Mouse (Mus musculus): Measurements from ENCODE around the gene Snrpd3. TPM values are rescaled to one million over a fixed set of nuclear protein-coding genes. Genes with fewer than 3 reads are reported as not detected.
"Not testable (repeated sequence)": the region's sequence is repeated elsewhere in the genome, so short reads cannot be mapped to it uniquely, and the experiment has no call there.

Gene Snrpd3
- total RNA-seq (2014; rRNA removed) (26.6 and 29.1 TPM in 2 replicates), polyA plus RNA-seq (2012; rRNA removed) (12.5 and 21.0 TPM in 2 replicates)

DNA sequence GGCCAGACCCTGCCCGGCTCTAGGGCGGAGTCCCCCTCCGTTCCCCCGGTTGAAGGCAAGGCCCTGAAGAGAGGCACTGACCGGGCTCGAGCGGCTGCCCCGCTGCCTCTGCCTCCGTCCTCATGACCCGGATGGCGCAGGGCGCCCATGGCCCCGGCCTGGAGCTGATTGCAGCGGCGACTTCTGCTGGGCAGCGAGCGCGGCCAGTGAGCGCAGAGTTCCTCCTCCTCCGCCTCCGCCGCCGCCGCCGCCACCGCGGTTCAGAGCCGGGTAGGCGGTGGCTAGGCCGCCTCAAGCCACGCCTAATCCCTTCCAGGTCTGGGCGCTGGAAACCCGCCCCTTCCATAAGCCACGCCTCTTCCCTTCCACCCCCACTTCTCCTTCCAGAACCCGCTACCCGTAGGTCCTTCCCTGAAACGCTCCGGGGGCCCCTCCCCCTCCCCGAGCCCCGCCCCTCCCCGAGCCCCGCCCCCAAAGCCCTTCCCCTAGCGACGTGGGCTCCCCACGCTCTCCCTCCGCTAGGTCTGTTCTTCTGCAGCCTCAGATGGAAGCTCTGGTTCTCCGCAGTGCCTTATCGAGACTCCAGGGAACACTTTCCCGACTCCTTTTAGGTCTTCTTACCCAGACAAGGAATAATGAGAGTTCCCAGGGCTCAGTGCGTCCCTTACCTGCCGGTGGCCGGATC is at the start of gene Snrpd3:
Gene Snrpd3 (plus strand): TSS at position 479 of the 685 bp plus-strand sequence.
- Histone ChIP-seq H3K9ac (ENCODE audit: low read depth, low read length) (peak within 1 kb of the TSS; percentile 99), H3K79me2 (ENCODE audit: control insufficient read depth, insufficient read depth, low read length) (peaks cover 41% of the 10 kb centered on the region; the same call in 1 of the 2 replicates), H3K27me3 (ENCODE audit: control insufficient read depth, insufficient read depth, low read length) (no peaks in the 10 kb centered on the region), H3K4me3 (ENCODE audit: insufficient read depth, low read depth, low read length) (peak within 1 kb of the TSS; percentile 92), H3K27ac (replicated peaks; ENCODE audit: insufficient read depth, low read depth, low read length) (peak within 1 kb of the TSS; percentile 100), H3K36me3 (ENCODE audit: control insufficient read depth, insufficient read depth, low read length) (peaks cover 10% of the 10 kb centered on the region), H3K4me1 (ENCODE audit: control insufficient read depth, insufficient read depth, low read length) (peaks cover 37% of the 10 kb centered on the region)
- TF ChIP-seq POLR2A (IDR thresholded peaks at IDR 0.05; ENCODE audit: extremely low read depth, insufficient read depth, low read length) (peak; percentile 95), CTCF (IDR thresholded peaks at IDR 0.05; ENCODE audit: low read depth, low read length) (no peak)
- WGBS: 1% methylated on average over 43 of the region's 52 CpGs
- DNase-seq (ENCODE audit: extremely low read depth, low read depth, low spot score): peak; percentile 93

DNA sequence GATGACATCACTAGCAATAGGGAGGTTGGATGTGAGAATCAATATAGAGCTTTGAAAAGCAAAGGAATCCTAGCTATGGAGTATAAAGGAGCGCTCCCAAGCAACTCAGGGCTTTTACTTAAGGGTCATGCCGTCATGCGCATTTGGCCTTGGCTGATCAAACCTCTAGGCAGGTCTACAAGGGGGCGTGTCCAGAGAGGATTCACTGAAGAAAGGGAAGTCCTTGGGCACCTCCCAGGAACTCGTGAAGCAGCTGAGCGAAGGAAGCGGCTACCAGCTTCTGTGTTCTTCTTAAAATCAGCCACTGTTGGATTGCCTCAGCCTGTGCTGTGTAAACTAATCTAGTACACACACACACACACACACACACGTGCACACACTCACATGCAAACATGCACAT is 43.9 kb upstream of the Snrpd3 start:
- no peak overlapping the region for H3K27ac ChIP-seq (replicated peaks; ENCODE audit: insufficient read depth, low read depth, low read length)
- H3K27me3 ChIP-seq (ENCODE audit: control insufficient read depth, insufficient read depth, low read length): no peaks in the 10 kb centered on the region
- no peak for DNase-seq (ENCODE audit: extremely low read depth, low read depth, low spot score)
- WGBS: 89% methylated on average over 8 of the region's 8 CpGs
- H3K4me1 ChIP-seq (ENCODE audit: control insufficient read depth, insufficient read depth, low read length): peaks cover 9% of the 10 kb centered on the region; the same call in 1 of the 2 replicates
- H3K9ac ChIP-seq (ENCODE audit: low read depth, low read length): no peak overlapping the region
- no peak overlapping the region for H3K4me3 ChIP-seq (ENCODE audit: insufficient read depth, low read depth, low read length)
- H3K36me3 ChIP-seq (ENCODE audit: control insufficient read depth, insufficient read depth, low read length): no peaks in the 10 kb centered on the region
- TF ChIP-seq CTCF (IDR thresholded peaks at IDR 0.05; ENCODE audit: low read depth, low read length): no peak
- no peaks in the 10 kb centered on the region for H3K79me2 ChIP-seq (ENCODE audit: control insufficient read depth, insufficient read depth, low read length)

DNA sequence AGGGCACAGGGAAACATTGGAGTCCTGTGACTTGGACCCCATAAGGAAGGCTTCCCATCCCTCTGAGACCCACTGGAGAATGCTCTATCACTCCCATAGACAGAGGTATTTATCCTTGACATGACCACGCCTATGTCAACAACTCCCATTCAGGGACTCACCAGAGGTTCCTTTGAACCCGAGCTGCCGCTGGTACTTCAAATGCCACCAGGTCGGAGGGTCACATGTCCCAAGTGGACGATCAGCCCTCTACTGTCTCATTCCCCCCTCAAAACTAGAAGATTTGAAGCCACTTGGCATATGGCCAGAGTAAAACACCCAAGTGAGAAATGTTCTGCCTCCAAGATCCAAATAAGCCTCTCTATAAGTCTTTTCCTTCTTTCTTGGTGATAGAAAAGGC is 42.8 kb upstream of the Snrpd3 start:
- Histone ChIP-seq H3K27ac (replicated peaks; ENCODE audit: insufficient read depth, low read depth, low read length) (0 out of 2 replicates have a peak overlapping the region, but pooled peaks have one; percentile 29), H3K4me3 (ENCODE audit: insufficient read depth, low read depth, low read length) (no peak overlapping the region), H3K79me2 (ENCODE audit: control insufficient read depth, insufficient read depth, low read length) (no peaks in the 10 kb centered on the region), H3K27me3 (ENCODE audit: control insufficient read depth, insufficient read depth, low read length) (no peaks in the 10 kb centered on the region), H3K9ac (ENCODE audit: low read depth, low read length) (no peak overlapping the region; the same call in 1 of the 2 replicates), H3K36me3 (ENCODE audit: control insufficient read depth, insufficient read depth, low read length) (no peaks in the 10 kb centered on the region), H3K4me1 (ENCODE audit: control insufficient read depth, insufficient read depth, low read length) (peaks cover 9% of the 10 kb centered on the region; the same call in 1 of the 2 replicates)
- TF ChIP-seq CTCF (IDR thresholded peaks at IDR 0.05; ENCODE audit: low read depth, low read length): no peak
- TF ChIP-seq POLR2A (IDR thresholded peaks at IDR 0.05; ENCODE audit: extremely low read depth, insufficient read depth, low read length): no peak
- WGBS: 29% methylated on average over 5 of the region's 5 CpGs
- DNase-seq (ENCODE audit: extremely low read depth, low read depth, low spot score): no peak

DNA sequence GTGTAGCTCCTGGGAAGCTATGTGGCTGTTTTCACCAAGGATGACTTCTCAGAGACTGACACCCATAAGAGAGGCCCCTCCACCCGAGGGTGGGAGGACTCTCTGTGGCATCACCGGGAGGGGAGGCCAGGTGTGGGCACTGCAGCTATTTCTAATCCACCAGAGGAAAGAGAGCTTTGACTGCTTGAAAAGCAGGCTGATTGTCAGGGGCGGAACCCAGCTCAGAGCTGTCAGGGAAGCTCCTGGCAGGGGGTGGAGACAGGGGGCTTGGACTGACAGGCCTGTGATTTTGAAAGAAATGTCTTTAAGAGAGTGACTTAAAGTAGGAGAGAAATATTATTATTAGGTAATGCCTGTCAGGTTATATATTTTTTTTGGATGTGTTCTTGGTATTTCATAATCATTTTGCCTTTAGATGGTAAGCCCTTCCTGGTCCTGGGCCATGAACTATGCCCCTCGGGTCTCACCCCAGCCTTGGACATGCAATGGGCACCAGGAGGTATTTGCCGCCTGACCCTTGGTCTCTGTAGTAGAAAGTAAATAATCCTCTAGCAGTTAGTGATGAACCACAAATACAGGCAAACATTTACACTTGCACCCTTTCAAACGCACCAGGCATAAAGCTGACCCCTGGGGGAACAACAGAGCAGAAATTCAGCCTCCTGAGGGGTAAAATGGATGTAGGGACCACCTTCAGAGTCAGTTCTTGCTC is 42.1 kb upstream of the Snrpd3 start:
- not testable (repeated sequence) for H3K4me3 ChIP-seq (ENCODE audit: insufficient read depth, low read depth, low read length); H3K9ac ChIP-seq (ENCODE audit: low read depth, low read length); H3K4me1 ChIP-seq (ENCODE audit: control insufficient read depth, insufficient read depth, low read length); H3K36me3 ChIP-seq (ENCODE audit: control insufficient read depth, insufficient read depth, low read length); H3K27me3 ChIP-seq (ENCODE audit: control insufficient read depth, insufficient read depth, low read length); H3K79me2 ChIP-seq (ENCODE audit: control insufficient read depth, insufficient read depth, low read length)
- 25% methylated on average over 5 of the region's 6 CpGs for WGBS
- peak overlapping the region; percentile 79 for H3K27ac ChIP-seq (replicated peaks; ENCODE audit: insufficient read depth, low read depth, low read length)
- DNase-seq (ENCODE audit: extremely low read depth, low read depth, low spot score): peak; percentile 65

DNA sequence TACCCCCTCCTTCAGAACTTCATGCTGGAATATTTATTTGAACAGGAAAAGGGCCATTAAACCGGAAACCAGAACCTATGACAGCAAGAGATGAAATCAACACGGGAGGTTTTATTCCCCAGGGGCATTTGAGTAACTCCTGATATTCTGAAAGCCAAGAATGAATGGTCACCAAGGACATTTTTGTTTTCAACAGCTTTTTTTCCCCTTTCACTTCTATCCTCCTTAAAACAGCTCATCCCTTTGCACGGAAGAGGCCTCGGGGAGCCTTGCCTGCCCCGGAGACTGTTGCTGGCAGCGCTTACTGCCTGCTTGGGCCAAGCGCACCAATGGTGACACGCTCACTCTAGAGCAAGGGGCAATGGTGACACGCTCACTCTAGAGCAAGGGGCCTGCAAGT is 40.3 kb upstream of the Snrpd3 start:
- DNase-seq (ENCODE audit: extremely low read depth, low read depth, low spot score): no peak
- no peaks in the 10 kb centered on the region for H3K79me2 ChIP-seq (ENCODE audit: control insufficient read depth, insufficient read depth, low read length)
- TF ChIP-seq CTCF (IDR thresholded peaks at IDR 0.05; ENCODE audit: low read depth, low read length): no peak
- no peak for TF ChIP-seq POLR2A (IDR thresholded peaks at IDR 0.05; ENCODE audit: extremely low read depth, insufficient read depth, low read length)
- 71% methylated on average over 9 of the region's 9 CpGs for WGBS
- H3K27me3 ChIP-seq (ENCODE audit: control insufficient read depth, insufficient read depth, low read length): no peaks in the 10 kb centered on the region
- no peak overlapping the region for H3K27ac ChIP-seq (replicated peaks; ENCODE audit: insufficient read depth, low read depth, low read length)
- no peaks in the 10 kb centered on the region for H3K36me3 ChIP-seq (ENCODE audit: control insufficient read depth, insufficient read depth, low read length)
- peaks cover 9% of the 10 kb centered on the region; the same call in 1 of the 2 replicates for H3K4me1 ChIP-seq (ENCODE audit: control insufficient read depth, insufficient read depth, low read length)
- no peak overlapping the region for H3K9ac ChIP-seq (ENCODE audit: low read depth, low read length)
- no peak overlapping the region for H3K4me3 ChIP-seq (ENCODE audit: insufficient read depth, low read depth, low read length)

DNA sequence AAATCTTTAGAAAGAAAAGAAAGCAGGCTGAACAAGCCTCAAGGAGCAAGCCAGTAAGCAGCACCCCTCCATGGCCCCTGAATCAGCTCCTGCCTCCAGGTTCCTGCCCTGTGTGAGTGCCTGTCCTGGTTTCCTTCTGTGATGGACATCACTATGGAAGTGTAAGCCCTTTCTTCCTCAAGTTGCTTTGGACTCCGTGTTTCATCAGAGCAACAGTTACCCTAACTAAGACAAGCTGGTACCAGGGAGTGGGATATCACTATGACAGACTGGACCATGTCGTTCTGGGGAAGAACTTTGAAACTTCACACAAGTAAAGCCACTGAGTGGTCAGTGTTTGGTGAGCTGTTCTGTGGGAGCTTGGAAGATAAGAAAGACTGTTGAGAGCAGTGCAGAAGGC is 37.4 kb upstream of the Snrpd3 start:
- Histone ChIP-seq H3K36me3 (ENCODE audit: control insufficient read depth, insufficient read depth, low read length) (no peaks in the 10 kb centered on the region), H3K27me3 (ENCODE audit: control insufficient read depth, insufficient read depth, low read length) (no peaks in the 10 kb centered on the region), H3K27ac (replicated peaks; ENCODE audit: insufficient read depth, low read depth, low read length) (no peak overlapping the region), H3K9ac (ENCODE audit: low read depth, low read length) (no peak overlapping the region), H3K4me3 (ENCODE audit: insufficient read depth, low read depth, low read length) (no peak overlapping the region), H3K79me2 (ENCODE audit: control insufficient read depth, insufficient read depth, low read length) (no peaks in the 10 kb centered on the region), H3K4me1 (ENCODE audit: control insufficient read depth, insufficient read depth, low read length) (peaks cover 5% of the 10 kb centered on the region; the same call in 1 of the 2 replicates)
- no peak for TF ChIP-seq CTCF (IDR thresholded peaks at IDR 0.05; ENCODE audit: low read depth, low read length)
- TF ChIP-seq POLR2A (IDR thresholded peaks at IDR 0.05; ENCODE audit: extremely low read depth, insufficient read depth, low read length): no peak
- 90% methylated on average over 2 of the region's 2 CpGs for WGBS
- no peak for DNase-seq (ENCODE audit: extremely low read depth, low read depth, low spot score)

All from liver, adult 2 months (tissue).